Mouse (Mus musculus) kidney, embryonic 14.5 days (tissue): ENCODE measurements around the gene Pnp2. TPM values are rescaled to one million over a fixed set of nuclear protein-coding genes. Genes with fewer than 3 reads are reported as not detected.
"Not testable (repeated sequence)": the region's sequence is repeated elsewhere in the genome, so short reads cannot be mapped to it uniquely, and the experiment has no call there.

ENCODE experiments used
- ATAC-seq: fragments of 200-750 bp; cut with Nextera tagmentation; 2 replicates; pipeline ENCODE4 v1.8.0; 2017; ENCODE audit warnings: moderate number of reproducible peaks, mild to moderate bottlenecking, moderate TSS enrichment, moderate library complexity; ENCODE audit not compliant: low FRiP score, low TSS enrichment
- H3K27ac ChIP-seq: fragments of 300-500 bp; sonication (generic); 2 replicates; pipeline ENCODE4 v1.5.1; 2014; ENCODE audit warnings: low read depth, mild to moderate bottlenecking, low read length, moderate library complexity, mixed read lengths
- H3K27me3 ChIP-seq: fragments of 300-500 bp; sonication (generic); 2 replicates; pipeline ENCODE4 v1.6.1; 2014; ENCODE audit warnings: mild to moderate bottlenecking, low read length; ENCODE audit not compliant: control insufficient read depth, insufficient read depth
- H3K36me3 ChIP-seq: fragments of 300-500 bp; sonication (generic); 2 replicates; pipeline ENCODE4 v1.6.1; 2014; ENCODE audit warnings: low read length, mixed read lengths; ENCODE audit not compliant: control insufficient read depth, insufficient read depth
- H3K4me1 ChIP-seq: fragments of 300-500 bp; sonication (generic); 2 replicates; pipeline ENCODE4 v1.6.1; 2014; ENCODE audit warnings: low read length, mixed read lengths; ENCODE audit not compliant: control insufficient read depth, insufficient read depth
- H3K4me2 ChIP-seq: fragments of 300-500 bp; sonication (generic); replicated peaks from 2 replicates; pipeline ENCODE4 v1.6.1; 2014; ENCODE audit warnings: low read depth, mild to moderate bottlenecking, low read length
- H3K4me3 ChIP-seq: fragments of 300-500 bp; sonication (generic); 2 replicates; pipeline ENCODE4 v1.5.1; 2014; ENCODE audit warnings: mild to moderate bottlenecking, low read length
- H3K9ac ChIP-seq: fragments of 300-500 bp; sonication (generic); 2 replicates; pipeline ENCODE4 v1.6.1; 2014; ENCODE audit warnings: low read depth, mild to moderate bottlenecking, low read length, moderate library complexity
- H3K9me3 ChIP-seq: fragments of 300-500 bp; sonication (generic); 2 replicates; pipeline ENCODE4 v1.6.1; 2016; ENCODE audit warnings: low read length; ENCODE audit not compliant: control insufficient read depth
- WGBS: fragments of 180-500 bp; shearing (Covaris S2); extraction: QIAGEN DNeasy Blood & Tissue Kit; methylation state at CpG from one replicate; pipeline ENCODE4 v1.1.7; 2014; 5-methylcytosine and 5-hydroxymethylcytosine counted together
- polyA plus RNA-seq: library from polyadenylated mRNA; unstranded; fragments of >200 nt; fragmentation: Nextera tagmentation; extraction: Ambion mirVana; gene quantifications from 2 replicates; pipeline ENCODE4 v1.2.1, GENCODE M21; 2014

The Pnp2 gene
- polyA plus RNA-seq, 1 experiment from 2014 or later: 1.2 TPM

DNA sequence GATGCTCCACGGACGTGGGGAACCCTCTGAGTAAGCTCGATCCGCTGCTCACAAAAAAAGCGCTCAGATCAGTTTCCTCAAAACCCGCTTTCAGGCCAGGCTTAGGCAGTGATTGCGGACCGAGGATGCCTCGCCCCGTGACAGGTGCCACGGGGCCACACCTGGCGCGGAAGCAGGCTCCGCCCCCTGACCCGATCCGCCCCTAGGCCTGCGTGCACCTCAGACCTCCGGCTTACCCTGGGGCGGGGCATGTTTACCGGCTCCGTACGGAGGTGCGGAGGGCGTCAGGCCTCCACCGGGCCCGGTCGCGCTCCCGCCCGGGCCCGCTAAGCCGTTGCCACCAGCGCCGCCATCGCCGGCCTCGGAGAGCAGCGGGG is 25.4 kb upstream of the Pnp2 start:
- ATAC-seq: peak; percentile 48
- no peaks in the 10 kb centered on the region for H3K27me3 ChIP-seq
- H3K9ac ChIP-seq: peak overlapping the region; percentile 97
- under 1% methylated on average over 34 of the region's 38 CpGs for WGBS
- peak overlapping the region; percentile 77 for H3K4me2 ChIP-seq
- H3K36me3 ChIP-seq: peaks cover 36% of the 10 kb centered on the region
- no peaks in the 10 kb centered on the region for H3K9me3 ChIP-seq
- peak overlapping the region; percentile 82 for H3K27ac ChIP-seq
- peak overlapping the region; percentile 96 for H3K4me3 ChIP-seq
- peaks cover 13% of the 10 kb centered on the region for H3K4me1 ChIP-seq

DNA sequence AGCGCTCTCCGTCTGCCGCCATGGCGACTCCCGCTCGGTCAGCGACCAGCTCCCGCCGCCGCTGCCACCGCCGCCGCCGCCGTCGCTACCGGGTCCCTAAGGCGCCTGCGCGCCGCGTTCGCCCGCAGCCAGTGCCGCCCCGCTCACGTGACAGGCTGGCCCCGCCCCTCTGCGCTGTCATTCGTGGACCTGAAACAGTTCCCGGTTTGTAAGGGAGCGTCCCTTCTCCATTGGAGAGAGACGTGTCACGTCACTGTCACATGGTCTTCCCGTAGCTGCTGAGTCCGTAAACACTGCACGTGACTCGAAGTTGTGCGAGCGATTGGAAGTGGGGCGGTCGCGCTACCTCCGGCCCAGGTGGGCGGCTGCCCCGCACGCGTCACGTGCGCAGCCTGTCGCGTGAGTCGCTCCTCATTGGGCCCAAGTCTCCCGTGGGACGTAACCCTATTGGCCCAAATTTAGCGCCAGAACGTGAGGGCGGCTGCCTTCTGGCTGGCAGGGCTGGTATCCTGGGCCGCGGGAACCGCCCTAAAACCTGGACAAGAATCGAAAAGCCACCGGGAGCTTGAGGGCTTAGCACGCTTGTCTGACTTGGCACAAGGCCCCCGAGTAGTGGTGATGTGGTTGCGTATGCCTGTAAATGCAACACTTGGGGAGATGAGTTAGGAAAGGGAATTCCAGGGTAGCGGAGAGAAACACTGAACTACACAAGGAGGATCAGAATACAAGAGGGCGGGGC is 24.9 kb upstream of the Pnp2 start, which contains the start of the genes Pip4p1 and Pnp:
Gene Pip4p1 (minus strand): TSS at position 103 of the 739 bp plus-strand sequence.
Gene Pnp (plus strand): TSS at position 329 of the 739 bp plus-strand sequence.
- peak; percentile 99 for ATAC-seq
- Histone ChIP-seq H3K4me2 (peak within 1 kb of the TSS; percentile 77), H3K9ac (peak within 1 kb of the TSS; percentile 97), H3K9me3 (no peaks in the 10 kb centered on the region), H3K27ac (peak within 1 kb of the TSS; percentile 82), H3K4me3 (peak within 1 kb of the TSS; percentile 96), H3K27me3 (no peaks in the 10 kb centered on the region), H3K4me1 (peaks cover 10% of the 10 kb centered on the region), H3K36me3 (peaks cover 36% of the 10 kb centered on the region)
- under 1% methylated on average over 54 of the region's 68 CpGs for WGBS

DNA sequence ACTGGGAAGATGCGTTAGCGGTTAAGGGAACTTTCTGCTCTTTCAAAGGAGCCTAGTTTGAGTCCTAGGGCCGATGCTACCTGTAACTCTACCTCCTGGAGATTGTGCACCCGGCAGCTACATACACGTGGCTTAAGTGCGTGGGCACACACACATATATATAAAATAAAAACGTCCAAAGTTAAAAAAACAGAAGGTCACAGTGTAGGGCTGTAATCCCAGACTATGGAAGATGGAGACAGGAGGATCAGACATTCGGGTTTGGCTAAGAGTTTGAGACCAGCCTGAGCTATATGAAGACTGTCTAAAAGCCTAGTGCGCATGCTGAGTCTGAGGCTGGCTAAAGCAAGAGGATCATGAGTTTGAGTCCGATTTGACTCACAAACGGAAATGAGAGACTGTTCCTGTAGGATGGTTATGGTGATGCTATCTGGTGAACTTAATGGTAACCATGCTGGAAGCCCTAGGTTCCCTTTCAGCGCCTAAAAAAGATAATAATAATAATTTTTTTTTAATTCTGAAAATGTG is 24.2 kb upstream of the Pnp2 start:
- Histone ChIP-seq H3K36me3 (peaks cover 30% of the 10 kb centered on the region), H3K27me3 (no peaks in the 10 kb centered on the region), H3K4me3 (peak overlapping the region; percentile 96), H3K4me1 (peaks cover 7% of the 10 kb centered on the region), H3K9ac (peak overlapping the region; percentile 62; the same call in 1 of the 2 replicates), H3K4me2 (peak overlapping the region; percentile 62), H3K27ac (peak overlapping the region; percentile 77), H3K9me3 (no peaks in the 10 kb centered on the region)
- no peak for ATAC-seq
- WGBS: 13% methylated on average over 12 of the region's 12 CpGs

DNA sequence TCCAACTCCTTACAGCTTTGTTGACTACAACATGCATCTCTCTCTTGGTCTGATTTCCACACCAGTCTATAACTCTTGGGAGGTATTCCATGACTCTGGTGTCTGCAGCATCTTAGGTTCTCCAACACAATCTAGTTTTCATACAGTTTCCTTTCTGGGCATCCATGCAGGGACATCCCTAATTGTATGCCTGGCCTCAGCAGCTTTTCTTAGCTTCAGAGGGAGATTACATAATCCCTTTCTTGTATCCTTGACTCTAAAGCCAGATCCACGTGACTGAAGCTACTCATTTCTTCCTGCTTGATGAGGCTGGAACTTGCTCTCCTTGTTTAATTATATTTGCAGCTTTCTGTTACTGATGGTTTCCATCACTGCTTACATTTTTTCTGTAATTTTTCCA is 19.1 kb upstream of the Pnp2 start:
- H3K4me1 ChIP-seq: no peaks in the 10 kb centered on the region
- WGBS: 62% methylated on average over 1 of the region's 1 CpGs
- no peak for ATAC-seq

DNA sequence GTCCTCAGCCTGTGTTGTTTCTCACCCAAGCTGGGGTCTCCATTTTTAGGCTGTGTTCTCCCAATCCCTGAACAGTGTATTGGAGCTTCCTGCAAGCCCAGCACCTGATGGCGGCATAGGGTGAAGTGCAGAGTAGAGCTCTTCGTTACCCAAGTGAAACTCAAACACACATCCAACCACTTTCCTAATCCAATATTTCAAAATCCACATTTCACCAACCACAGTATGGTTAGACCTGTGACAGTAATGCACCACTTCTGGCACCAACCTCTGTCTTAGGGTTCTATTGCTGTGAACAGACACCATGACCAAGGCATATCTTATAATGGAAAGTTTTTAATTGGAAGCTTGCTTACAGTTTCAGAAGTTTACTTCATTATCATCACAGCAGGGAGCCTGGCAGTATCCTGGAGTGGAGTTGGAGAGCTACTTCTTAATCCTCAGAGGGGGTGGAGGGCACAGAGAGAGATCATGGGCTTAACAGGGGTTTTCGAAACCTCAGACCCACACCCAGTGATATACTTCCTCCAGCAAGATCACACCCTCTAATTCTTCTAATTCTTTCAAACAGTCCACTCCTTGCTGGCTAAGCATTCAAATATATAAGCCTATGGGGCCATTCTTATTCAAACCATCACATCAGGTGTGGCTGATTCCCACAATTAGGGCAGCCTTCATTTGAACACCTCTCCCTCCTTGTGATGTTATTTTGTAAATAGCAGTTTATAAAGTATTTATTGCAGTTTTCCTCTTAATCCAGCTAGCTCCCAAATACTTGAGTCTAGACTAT is 17.5 kb upstream of the Pnp2 start:
- Histone ChIP-seq H3K27ac (no peak overlapping the region), H3K27me3 (no peaks in the 10 kb centered on the region), H3K4me3 (no peak overlapping the region), H3K9ac (no peak overlapping the region), H3K9me3 (no peaks in the 10 kb centered on the region), H3K4me2 (no peak overlapping the region), H3K36me3 (no peaks in the 10 kb centered on the region), H3K4me1 (no peaks in the 10 kb centered on the region)
- ATAC-seq: no peak
- 95% methylated on average over 3 of the region's 3 CpGs for WGBS

More for the DNA sequence above, 19.1 kb upstream of the Pnp2 start:
- no peaks in the 10 kb centered on the region for H3K27me3 ChIP-seq
- no peaks in the 10 kb centered on the region for H3K9me3 ChIP-seq
- no peaks in the 10 kb centered on the region for H3K36me3 ChIP-seq
- H3K4me3 ChIP-seq: no peak overlapping the region
- H3K4me2 ChIP-seq: no peak overlapping the region
- no peak overlapping the region for H3K27ac ChIP-seq
- no peak overlapping the region for H3K9ac ChIP-seq

DNA sequence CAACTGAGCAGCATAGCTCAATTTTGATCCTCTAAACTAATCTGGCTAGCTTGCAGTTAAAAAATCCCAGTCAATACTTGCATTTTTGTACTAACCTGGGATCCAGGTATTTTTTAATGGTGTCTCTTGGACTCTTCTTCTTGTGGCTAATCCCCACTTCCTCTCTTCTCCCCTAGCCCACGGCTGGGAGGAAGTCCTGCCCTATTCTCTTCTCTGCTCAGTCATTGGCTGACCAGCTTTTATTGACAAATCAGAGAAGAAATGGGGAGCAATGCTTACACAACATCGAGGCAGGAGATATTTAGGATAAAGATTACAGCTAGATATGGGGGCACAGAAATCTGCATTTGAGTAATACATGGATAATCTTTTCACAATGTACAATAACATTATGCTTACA is 16.9 kb upstream of the Pnp2 start:
- ATAC-seq: no peak
- 43% methylated on average over 2 of the region's 2 CpGs for WGBS

DNA sequence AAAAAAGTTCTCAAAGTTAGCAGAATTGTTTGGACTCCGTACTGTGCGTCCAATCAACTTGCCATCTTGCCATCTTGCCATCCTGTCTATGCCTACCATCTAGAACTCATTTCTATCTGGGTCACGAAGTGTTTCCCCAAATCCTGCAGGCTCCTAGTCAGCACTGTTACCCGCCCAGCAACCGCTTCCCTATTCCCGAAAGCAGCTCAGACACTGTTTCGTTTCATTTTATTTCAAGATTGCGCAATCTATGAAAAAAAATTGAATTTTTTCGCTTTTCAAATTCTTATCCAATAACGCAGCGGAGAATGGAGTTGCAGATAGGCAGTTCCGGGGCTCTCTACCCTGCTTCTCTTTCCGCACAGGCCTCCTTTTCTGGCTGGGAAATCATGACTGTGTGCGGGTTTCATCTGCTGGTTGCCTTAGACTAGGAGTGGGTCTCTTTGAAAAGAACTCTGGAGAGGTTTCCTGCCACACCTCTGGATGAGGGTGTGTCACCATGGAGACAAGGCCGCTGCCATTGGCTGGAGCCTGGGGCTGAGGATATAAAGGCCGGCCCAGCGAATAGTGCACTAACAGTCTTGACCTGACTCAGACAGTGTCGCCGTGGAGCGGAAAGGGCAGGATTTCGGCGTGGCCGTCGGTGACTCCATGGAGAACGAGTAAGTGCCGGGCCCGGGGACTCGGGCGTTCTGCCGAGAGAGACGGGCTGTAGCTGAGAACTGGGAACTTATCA is 11.7 kb upstream of the Pnp2 start, which contains the start of gene Gm49342:
Gene Gm49342 (plus strand): TSS at position 586 of the 736 bp plus-strand sequence.
- H3K27ac ChIP-seq: peak within 1 kb of the TSS; percentile 83
- ATAC-seq: peak; percentile 99
- H3K4me3 ChIP-seq: peak within 1 kb of the TSS; percentile 37
- no peaks in the 10 kb centered on the region for H3K9me3 ChIP-seq
- H3K4me2 ChIP-seq: peak within 1 kb of the TSS; percentile 63
- WGBS: 17% methylated on average over 31 of the region's 31 CpGs
- H3K27me3 ChIP-seq: no peaks in the 10 kb centered on the region
- no peaks in the 10 kb centered on the region; the same call in 1 of the 2 replicates for H3K36me3 ChIP-seq
- 0 out of 2 replicates have a peak, but pooled peaks cover 4% of the 10 kb centered on the region for H3K4me1 ChIP-seq
- peak within 1 kb of the TSS; percentile 53; the same call in 1 of the 2 replicates for H3K9ac ChIP-seq

More for the DNA sequence above, 16.9 kb upstream of the Pnp2 start:
- H3K9me3 ChIP-seq: no peaks in the 10 kb centered on the region
- no peak overlapping the region for H3K27ac ChIP-seq
- H3K27me3 ChIP-seq: no peaks in the 10 kb centered on the region
- 0 out of 2 replicates have a peak, but pooled peaks cover 3% of the 10 kb centered on the region for H3K4me1 ChIP-seq
- no peak overlapping the region for H3K9ac ChIP-seq
- no peak overlapping the region for H3K4me2 ChIP-seq
- H3K4me3 ChIP-seq: no peak overlapping the region
- H3K36me3 ChIP-seq: no peaks in the 10 kb centered on the region

DNA sequence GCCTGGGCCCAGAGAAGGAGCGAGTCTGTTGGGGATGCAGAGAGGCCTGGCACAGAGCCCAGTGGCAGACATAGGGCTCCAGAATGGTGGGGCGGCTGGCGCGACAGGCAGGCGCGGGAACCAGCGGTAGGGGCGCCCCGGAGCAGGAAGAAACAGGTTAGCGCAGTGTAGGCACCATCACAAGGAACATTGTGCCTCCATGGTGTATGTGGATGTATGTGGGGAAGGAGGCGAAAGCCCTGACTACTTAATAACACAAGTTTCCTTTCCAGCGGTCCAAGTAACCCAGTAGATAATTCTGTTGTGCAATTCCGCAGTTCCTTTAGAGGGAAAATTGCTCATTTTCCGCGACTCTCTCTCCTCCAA is 11.1 kb upstream of the Pnp2 start:
- not testable (repeated sequence) for H3K36me3 ChIP-seq, H3K27me3 ChIP-seq, H3K4me1 ChIP-seq, H3K9me3 ChIP-seq
- Histone ChIP-seq H3K9ac (peak overlapping the region; percentile 53; the same call in 1 of the 2 replicates), H3K4me3 (peak overlapping the region; percentile 37), H3K4me2 (peak overlapping the region; percentile 63), H3K27ac (peak overlapping the region; percentile 83)
- WGBS: under 1% methylated on average over 15 of the region's 15 CpGs
- peak; percentile 96 for ATAC-seq
